Mouse (Mus musculus): Measurements from ENCODE around the gene Lrrn4.

DNA sequence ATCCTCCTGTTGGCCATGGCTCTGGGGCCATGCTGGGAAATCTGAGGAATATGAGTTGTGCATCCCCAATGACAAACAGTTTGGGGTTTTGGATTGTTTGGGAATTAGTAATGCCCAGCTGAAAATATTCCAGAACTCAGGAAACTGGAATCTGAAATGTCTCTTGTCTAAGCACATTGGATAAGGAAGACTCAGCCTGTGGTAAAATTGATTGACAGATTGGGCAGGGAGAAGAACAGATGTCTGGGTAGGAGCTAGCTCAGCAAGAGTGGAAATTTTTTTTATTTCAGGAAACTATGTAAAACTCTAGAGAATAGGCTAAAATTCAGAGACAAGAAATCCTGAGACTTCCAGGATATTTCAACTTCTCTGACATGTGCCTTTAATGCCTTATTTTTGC is 20.3 kb downstream of the Lrrn4 start:
- TF ChIP-seq CTCF (IDR thresholded peaks at IDR 0.05; ENCODE audit: extremely low read depth, insufficient read length, insufficient replicate concordance, low read depth, low read length) (no peak), POLR2A (IDR thresholded peaks at IDR 0.05; ENCODE audit: low read depth, low read length) (no peak)
